Mouse (Mus musculus) intestine, embryonic 16.5 days (tissue): ENCODE results near the gene Helz2. TPM values are rescaled to one million over a fixed set of nuclear protein-coding genes. Genes with fewer than 3 reads are reported as not detected.
A peak's percentile ranks its signal among the peaks of the same experiment; 100 is the strongest.
"Not testable (repeated sequence)": the region's sequence is repeated elsewhere in the genome, so short reads cannot be mapped to it uniquely, and the experiment has no call there.

Experiments
- ATAC-seq: fragments of 200-750 bp; cut with Nextera tagmentation; 2 replicates; pipeline ENCODE4 v1.8.0; 2017; ENCODE audit warnings: moderate TSS enrichment, moderate library complexity
- H3K27ac ChIP-seq: fragments of 300-500 bp; sonication (generic); 2 replicates; pipeline ENCODE4 v1.5.1; 2014; ENCODE audit warnings: mild to moderate bottlenecking, low read length
- H3K27me3 ChIP-seq: fragments of 300-500 bp; sonication (generic); replicated peaks from 2 replicates; pipeline ENCODE4 v1.6.1; 2014; ENCODE audit warnings: low read length, control low read depth, mixed read lengths; ENCODE audit not compliant: control insufficient read depth, insufficient read depth
- H3K36me3 ChIP-seq: fragments of 300-500 bp; sonication (generic); 2 replicates; pipeline ENCODE4 v1.6.1; 2014; ENCODE audit warnings: low read length, control low read depth; ENCODE audit not compliant: control insufficient read depth, insufficient read depth
- H3K4me1 ChIP-seq: fragments of 300-500 bp; sonication (generic); 2 replicates; pipeline ENCODE4 v1.6.1; 2014; ENCODE audit warnings: low read length, control low read depth, mixed read lengths; ENCODE audit not compliant: control insufficient read depth, insufficient read depth
- H3K4me2 ChIP-seq: fragments of 300-500 bp; sonication (generic); 2 replicates; pipeline ENCODE4 v1.6.1; 2014; ENCODE audit warnings: low read depth, low read length, control low read depth
- H3K4me3 ChIP-seq: fragments of 300-500 bp; sonication (generic); 2 replicates; pipeline ENCODE4 v1.5.1; 2014; ENCODE audit warnings: mild to moderate bottlenecking, low read length
- H3K9ac ChIP-seq: fragments of 300-500 bp; sonication (generic); 2 replicates; pipeline ENCODE4 v1.6.1; 2014; ENCODE audit warnings: low read depth, low read length
- H3K9me3 ChIP-seq: fragments of 300-500 bp; sonication (generic); 2 replicates; pipeline ENCODE4 v1.6.1; 2016; ENCODE audit warnings: low read length, control low read depth; ENCODE audit not compliant: control insufficient read depth
- WGBS: fragments of 180-500 bp; shearing (Covaris S2); extraction: QIAGEN DNeasy Blood & Tissue Kit; methylation state at CpG from one replicate; pipeline ENCODE4 v1.1.7; 2014; 5-methylcytosine and 5-hydroxymethylcytosine counted together
- polyA plus RNA-seq: library from polyadenylated mRNA; unstranded; fragments of >200 nt; fragmentation: Nextera tagmentation; extraction: Ambion mirVana; gene quantifications from 2 replicates; pipeline ENCODE4 v1.2.1, GENCODE M21; 2015

Gene Helz2
- polyA plus RNA-seq, 1 experiment from 2014 or later, result 2.2 TPM

DNA sequence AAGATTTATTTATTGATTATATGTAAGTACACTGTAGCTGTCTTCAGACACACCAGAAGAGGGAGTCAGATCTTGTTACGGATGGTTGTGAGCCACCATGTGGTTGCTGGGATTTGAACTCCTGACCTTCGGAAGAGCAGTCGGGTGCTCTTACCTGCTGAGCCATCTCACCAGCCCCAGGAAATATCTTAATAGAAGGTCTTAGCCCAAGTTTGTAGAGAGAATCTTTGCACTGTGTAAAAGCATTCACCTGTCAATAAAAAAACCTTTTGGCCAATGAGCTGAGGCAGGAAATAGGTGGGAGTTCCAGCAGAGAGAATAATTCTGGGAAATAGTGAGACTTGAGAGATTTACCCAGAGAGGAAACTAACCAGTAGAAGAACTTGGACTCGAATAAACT, 50.4 kb downstream of the Helz2 start:
- H3K27me3 ChIP-seq, H3K4me2 ChIP-seq, ATAC-seq, H3K36me3 ChIP-seq, H3K9me3 ChIP-seq, H3K9ac ChIP-seq, H3K27ac ChIP-seq, H3K4me3 ChIP-seq: not testable (repeated sequence)
- 84% methylated on average over 3 of the region's 4 CpGs for whole genome bisulfite sequencing
- peaks cover 11% of the 10 kb centered on the region for H3K4me1 ChIP-seq

DNA sequence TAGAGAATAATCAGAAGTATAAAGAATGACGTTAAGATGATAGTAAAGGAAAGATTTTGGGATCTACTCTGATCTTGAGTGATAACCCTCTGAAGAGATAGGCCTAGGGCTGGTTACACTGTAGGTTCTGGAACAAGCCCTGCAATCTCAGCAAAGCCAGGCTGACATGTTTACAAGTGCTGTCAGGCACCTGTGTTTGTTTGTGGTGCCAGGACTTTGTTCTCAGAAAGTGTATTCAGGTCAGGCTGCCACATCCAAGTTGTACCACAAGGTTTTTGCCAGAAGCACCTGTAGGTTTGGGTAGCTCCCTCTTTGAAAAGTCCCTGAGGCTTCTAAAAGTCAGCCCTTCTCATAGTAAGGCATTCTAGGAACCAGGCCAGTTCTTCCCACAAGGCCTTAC, 52.5 kb downstream of the Helz2 start:
- H3K36me3 ChIP-seq, result no peaks in the 10 kb centered on the region
- H3K4me1 ChIP-seq, result peaks cover 11% of the 10 kb centered on the region
- H3K27ac ChIP-seq, result no peak overlapping the region
- no peak overlapping the region for H3K4me3 ChIP-seq
- no peak overlapping the region for H3K9ac ChIP-seq
- 85% methylated on average over 1 of the region's 1 CpGs for WGBS
- no peak for ATAC-seq
- no peak overlapping the region; the same call in 1 of the 2 replicates for H3K4me2 ChIP-seq
- no peaks in the 10 kb centered on the region for H3K9me3 ChIP-seq
- no peaks in the 10 kb centered on the region for H3K27me3 ChIP-seq

DNA sequence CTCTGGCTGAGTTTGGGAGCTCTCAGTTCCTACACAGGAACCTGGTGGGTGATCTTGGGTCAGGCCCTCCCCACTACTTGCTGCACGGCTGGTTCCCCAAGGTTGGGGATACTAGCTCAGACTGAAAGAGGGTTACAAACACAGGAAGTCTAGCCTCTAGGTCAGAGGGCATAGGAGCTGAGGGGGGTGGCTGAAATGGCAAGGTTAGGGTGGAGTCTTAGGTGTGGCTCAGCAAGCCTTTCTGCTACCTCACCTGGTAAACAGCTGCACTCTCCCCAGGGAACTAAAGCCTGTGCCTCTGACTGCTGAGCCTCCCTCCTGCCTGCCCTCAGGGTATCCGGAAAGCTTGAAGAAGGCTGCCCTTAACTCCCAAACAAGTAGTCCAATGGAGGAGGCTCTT, 53.1 kb downstream of the Helz2 start:
- 0 out of 2 replicates have a peak, but pooled peaks have one; percentile 7 for ATAC-seq
- Histone ChIP-seq H3K4me2 (peak overlapping the region; percentile 95), H3K9me3 (no peaks in the 10 kb centered on the region), H3K36me3 (no peaks in the 10 kb centered on the region), H3K9ac (peak overlapping the region; percentile 26), H3K4me1 (peaks cover 11% of the 10 kb centered on the region), H3K27me3 (no peaks in the 10 kb centered on the region), H3K27ac (peak overlapping the region; percentile 38), H3K4me3 (peak overlapping the region; percentile 4; the same call in 1 of the 2 replicates)
- 52% methylated on average over 2 of the region's 2 CpGs for WGBS

DNA sequence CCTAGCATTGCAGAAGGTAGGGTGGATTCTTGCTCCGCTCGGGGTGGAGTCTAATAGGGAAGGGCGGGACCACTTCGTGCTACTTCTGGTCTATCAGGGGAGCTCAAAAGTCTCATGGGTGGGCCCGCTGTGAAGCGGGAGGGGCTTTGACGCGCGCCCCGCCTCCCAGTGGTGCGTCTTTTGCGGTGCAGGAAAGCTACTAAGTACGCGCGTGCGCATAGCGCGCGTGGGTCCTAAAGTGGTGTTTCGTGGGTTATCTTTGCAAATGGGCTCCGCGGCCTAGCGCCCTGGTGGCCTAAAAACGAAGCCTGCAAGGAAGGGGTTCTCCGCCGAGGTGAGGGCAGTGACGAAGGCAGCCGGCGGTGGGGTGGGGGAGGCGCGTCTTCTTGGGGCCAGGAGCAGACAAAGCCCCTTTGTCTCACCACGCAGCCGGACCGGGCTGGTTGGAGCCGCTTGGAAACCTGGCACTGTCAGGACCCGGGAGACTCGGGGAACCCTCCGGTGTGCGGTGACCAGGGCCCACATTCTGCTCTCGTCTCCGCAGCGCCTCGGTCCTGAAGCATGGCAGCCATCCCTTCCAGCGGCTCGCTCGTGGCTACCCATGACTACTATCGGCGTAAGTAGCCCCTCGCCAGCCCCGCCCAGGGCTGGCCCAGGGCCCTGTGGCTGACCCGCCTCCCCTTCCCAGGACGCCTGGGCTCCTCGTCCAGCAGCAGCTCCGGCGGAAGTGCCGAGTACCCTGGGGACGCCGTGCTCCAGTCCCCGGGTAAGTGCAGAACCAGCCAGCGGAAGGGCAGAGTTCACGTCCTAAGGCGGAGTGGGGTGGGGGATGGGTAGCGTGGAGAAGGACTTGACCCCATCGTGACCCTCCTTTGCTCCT, 54.5 kb downstream of the Helz2 start, which contains the start of gene Ppdpf:
TSS of gene Ppdpf (plus strand) at position 127 of the 880 bp plus-strand sequence.
- no peaks in the 10 kb centered on the region for H3K27me3 ChIP-seq
- peak; percentile 98 for ATAC-seq
- H3K4me3 ChIP-seq, result peak within 1 kb of the TSS; percentile 73
- H3K4me1 ChIP-seq, result peaks cover 11% of the 10 kb centered on the region
- H3K9me3 ChIP-seq, result no peaks in the 10 kb centered on the region
- under 1% methylated on average over 64 of the region's 64 CpGs for WGBS
- peak within 1 kb of the TSS; percentile 95 for H3K4me2 ChIP-seq
- peak within 1 kb of the TSS; percentile 90 for H3K9ac ChIP-seq
- peak within 1 kb of the TSS; percentile 94 for H3K27ac ChIP-seq
- no peaks in the 10 kb centered on the region for H3K36me3 ChIP-seq

DNA sequence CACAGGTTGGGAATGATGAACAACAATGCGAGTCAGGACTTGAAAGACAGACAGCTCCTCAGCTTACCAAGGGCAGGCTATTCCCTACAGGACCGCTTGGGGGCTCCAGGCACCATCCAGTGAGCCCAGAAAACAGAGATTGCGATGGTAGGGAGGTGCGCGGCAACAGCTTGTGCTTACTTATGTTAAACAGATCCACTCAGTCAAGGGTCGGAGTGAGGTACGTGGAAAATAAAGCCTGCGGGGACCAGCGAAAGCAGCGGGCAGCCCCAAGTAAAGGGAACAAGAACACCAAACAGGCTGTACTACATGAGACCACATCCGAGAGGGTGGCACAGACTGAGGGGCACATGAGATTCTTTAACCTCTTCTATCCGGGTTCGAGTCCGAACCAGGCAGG, 55.2 kb downstream of the Helz2 start:
- H3K27ac ChIP-seq, result peak overlapping the region; percentile 94
- H3K4me2 ChIP-seq, result peak overlapping the region; percentile 95
- peak overlapping the region; percentile 90 for H3K9ac ChIP-seq
- peaks cover 11% of the 10 kb centered on the region for H3K4me1 ChIP-seq
- WGBS, result under 1% methylated on average over 14 of the region's 14 CpGs
- H3K36me3 ChIP-seq, result no peaks in the 10 kb centered on the region
- H3K27me3 ChIP-seq, result no peaks in the 10 kb centered on the region
- H3K4me3 ChIP-seq, result peak overlapping the region; percentile 73
- ATAC-seq, result peak; percentile 85
- H3K9me3 ChIP-seq, result no peaks in the 10 kb centered on the region

DNA sequence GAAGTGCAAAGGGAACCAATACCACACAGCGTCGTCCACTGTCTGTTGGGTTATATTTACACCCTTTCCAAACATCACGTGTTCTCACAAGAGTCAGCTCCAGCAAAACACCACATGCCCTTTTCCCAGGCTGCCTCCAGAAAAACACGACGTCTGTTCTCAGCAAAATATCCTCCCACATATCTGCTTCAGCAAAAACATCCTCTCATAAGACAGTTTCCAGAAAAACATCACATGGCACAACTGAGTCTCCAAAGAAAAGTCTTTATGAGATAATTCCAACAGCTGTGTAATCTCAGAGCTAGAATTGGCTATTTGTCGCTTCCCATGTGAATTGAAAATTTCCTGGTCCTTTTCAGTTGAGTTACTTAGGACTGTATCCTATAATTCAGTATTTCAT, 60.9 kb downstream of the Helz2 start:
- Histone ChIP-seq H3K27ac (no peak overlapping the region), H3K4me1 (no peaks in the 10 kb centered on the region), H3K36me3 (no peaks in the 10 kb centered on the region), H3K27me3 (no peaks in the 10 kb centered on the region), H3K9ac (no peak overlapping the region), H3K4me3 (no peak overlapping the region), H3K9me3 (no peaks in the 10 kb centered on the region), H3K4me2 (no peak overlapping the region)
- WGBS, result 65% methylated on average over 6 of the region's 6 CpGs
- no peak for ATAC-seq

DNA sequence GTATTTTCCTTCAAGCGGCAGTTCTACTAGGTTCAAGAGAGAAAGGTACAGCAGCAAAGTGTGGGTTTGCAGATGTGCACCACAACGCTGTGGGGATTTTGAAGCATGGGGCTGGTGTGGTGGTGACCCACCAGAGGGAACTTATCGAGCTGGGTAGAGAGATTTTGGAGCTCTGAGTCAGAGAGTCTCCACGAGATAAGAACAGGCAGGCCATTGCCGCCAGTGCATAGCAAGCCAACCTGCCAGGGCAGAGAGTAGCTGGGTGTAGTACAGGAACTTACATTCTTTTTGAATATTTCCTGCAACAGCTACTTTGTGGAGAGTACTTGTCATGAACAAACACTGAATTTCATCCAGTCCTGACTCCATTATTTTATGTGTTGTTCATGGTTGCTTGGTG, 63.4 kb downstream of the Helz2 start:
- Histone ChIP-seq H3K9me3 (no peaks in the 10 kb centered on the region), H3K36me3 (no peaks in the 10 kb centered on the region), H3K27ac (no peak overlapping the region), H3K27me3 (no peaks in the 10 kb centered on the region), H3K4me3 (no peak overlapping the region), H3K9ac (no peak overlapping the region), H3K4me2 (no peak overlapping the region), H3K4me1 (no peaks in the 10 kb centered on the region)
- no peak for ATAC-seq
- WGBS, result 84% methylated on average over 5 of the region's 5 CpGs

DNA sequence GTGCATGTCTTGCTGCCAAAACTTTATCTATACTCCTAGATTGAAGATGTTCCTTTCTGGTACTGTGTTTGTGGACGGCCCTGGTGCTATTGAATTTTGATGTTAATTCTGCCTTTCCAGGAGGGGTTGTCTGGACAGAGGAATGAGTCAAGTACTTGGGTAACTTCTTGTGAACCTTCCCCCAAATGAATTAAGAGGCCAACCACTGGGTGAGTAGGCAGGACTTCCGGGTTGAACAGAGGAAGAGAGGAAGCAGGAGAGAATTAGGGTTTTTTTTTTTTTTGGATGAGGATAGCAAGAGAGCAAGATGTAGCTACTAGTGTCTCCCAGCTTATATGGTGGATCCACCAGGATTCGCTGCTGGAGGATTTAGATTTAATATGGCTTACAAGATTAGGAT, 63.8 kb downstream of the Helz2 start:
- ATAC-seq, result no peak
- no peaks in the 10 kb centered on the region for H3K36me3 ChIP-seq
- no peaks in the 10 kb centered on the region for H3K4me1 ChIP-seq
- no peak overlapping the region for H3K9ac ChIP-seq
- WGBS, result 87% methylated on average over 3 of the region's 3 CpGs
- no peaks in the 10 kb centered on the region for H3K9me3 ChIP-seq
- no peak overlapping the region for H3K4me2 ChIP-seq
- no peak overlapping the region for H3K4me3 ChIP-seq
- H3K27me3 ChIP-seq, result no peaks in the 10 kb centered on the region
- H3K27ac ChIP-seq, result no peak overlapping the region
